Comparison of ENCODE assay signal across 9 mouse cellular contexts in genomic region chrX:128576269-128576871, GRCm38 (mm10).
DNase-seq lines count a peak whose midpoint lies in the region; ATAC-seq and TF ChIP-seq lines count a peak whose summit lies in the region.
"Had no signal": no experiment of that assay in that cellular context is flagged by ENCODE, and none has a peak within 500 bp of the region (broad histone marks: within the 10 kb centered on the region; RNA-seq: fewer than 3 reads in every experiment).

No protein-coding gene starts in this region.

- no peaks in the 10 kb centered on the region for H3K9me3 ChIP-seq in heart, postnatal 0 days (replicated peaks; ENCODE audit: control insufficient read depth, low read length)
- H3K9me3 ChIP-seq: embryonic facial prominence, embryonic 13.5 days had no signal

- no peaks in the 10 kb centered on the region for H3K36me3 ChIP-seq in heart, postnatal 0 days (replicated peaks; ENCODE audit: control insufficient read depth, insufficient read depth, low read length)
- H3K36me3 ChIP-seq: embryonic facial prominence, embryonic 13.5 days had no signal

- no peaks in the 10 kb centered on the region for H3K4me1 ChIP-seq in heart, postnatal 0 days (ENCODE audit: control insufficient read depth, insufficient read depth)
- H3K4me1 ChIP-seq: embryonic facial prominence, embryonic 13.5 days had no signal

- 6% methylated on average over 5 of the region's 5 CpGs for WGBS in heart, postnatal 0 days

- peak; percentile 24; the same call in 1 of the 2 replicates for TF ChIP-seq CTCF in heart, postnatal 0 days (IDR thresholded peaks at IDR 0.05; ENCODE audit: low read depth)

- no peak for ATAC-seq in heart, postnatal 0 days (ENCODE audit: insufficient read depth, low read depth)
- ATAC-seq in megakaryocyte-erythroid progenitor cell, adult 5-6 weeks (replicated peaks; ENCODE audit: low FRiP score, low TSS enrichment, poor library complexity, severe bottlenecking), result no peak

- H3K27me3 ChIP-seq in heart, postnatal 0 days (ENCODE audit: control insufficient read depth, insufficient read depth, low read length), result no peaks in the 10 kb centered on the region
- H3K27me3 ChIP-seq: embryonic facial prominence, embryonic 13.5 days had no signal

- DNase-seq in heart, postnatal 0 days (ENCODE audit: low spot score), result no peak
- no peak for DNase-seq in heart, adult 8-10 months (ENCODE audit: low spot score)
- peak; percentile 39 for DNase-seq in A20 (ENCODE audit: low read depth, low spot score)
- peak; percentile 8 for DNase-seq in embryo, embryonic 11.5 days (ENCODE audit: low read depth, low spot score)
- DNase-seq in mesoderm, embryonic 11.5 days (ENCODE audit: low read depth, low spot score), result peak; percentile 29
- no peak for DNase-seq in heart, postnatal 4 days
- DNase-seq in yolk sac, embryonic 10.5 days (ENCODE audit: low spot score), result no peak

- no peak overlapping the region for H3K27ac ChIP-seq in heart, postnatal 0 days (ENCODE audit: low read depth)
- H3K27ac ChIP-seq: embryonic facial prominence, embryonic 13.5 days had no signal

- H3K9ac ChIP-seq in heart, postnatal 0 days (replicated peaks; ENCODE audit: low read depth, low read length), result no peak overlapping the region
- H3K9ac ChIP-seq: embryonic facial prominence, embryonic 13.5 days had no signal

- no peak overlapping the region for H3K4me2 ChIP-seq in heart, postnatal 0 days (ENCODE audit: low read depth, low read length)
- H3K4me2 ChIP-seq: embryonic facial prominence, embryonic 13.5 days had no signal

- no peak overlapping the region for H3K4me3 ChIP-seq in heart, postnatal 0 days (ENCODE audit: low read depth, low read length)
- H3K4me3 ChIP-seq: embryonic facial prominence, embryonic 13.5 days had no signal

- no peak for TF ChIP-seq EP300 in heart, postnatal 0 days (IDR thresholded peaks at IDR 0.05; ENCODE audit: low read depth)

Comparison
In these comparisons a context has a peak if more than half of its experiments do, and no peak if none do; other contexts are left out.
1. DNase-seq: peak in A20 (single experiment), embryo, embryonic 11.5 days (single experiment) and mesoderm, embryonic 11.5 days (single experiment); none in heart, postnatal 0 days (single experiment), heart, adult 8-10 months (single experiment), heart, postnatal 4 days (single experiment) and yolk sac, embryonic 10.5 days (single experiment).